Mouse (Mus musculus) heart, adult 2 months (tissue): ENCODE results near the gene Atoh7.

Source experiments
- CTCF ChIP-seq: fragments of 200-600 bp; IDR thresholded peaks from 2 replicates; pipeline ENCODE4 v1.8.1; 2022; ENCODE audit warnings: antibody characterized with exemption, mild to moderate bottlenecking, moderate library complexity
- EP300 ChIP-seq: fragments of 200-500 bp; IDR thresholded peaks from 2 replicates; pipeline ENCODE4 v1.6.1; 2011; ENCODE audit warnings: low read depth, low read length, control low read depth; ENCODE audit not compliant: insufficient read depth
- POLR2A ChIP-seq: fragments of 200-500 bp; IDR thresholded peaks from 2 replicates; pipeline ENCODE4 v1.6.1; 2011; ENCODE audit warnings: mild to moderate bottlenecking, low read depth, low read length, control low read depth; ENCODE audit not compliant: insufficient read depth

DNA sequence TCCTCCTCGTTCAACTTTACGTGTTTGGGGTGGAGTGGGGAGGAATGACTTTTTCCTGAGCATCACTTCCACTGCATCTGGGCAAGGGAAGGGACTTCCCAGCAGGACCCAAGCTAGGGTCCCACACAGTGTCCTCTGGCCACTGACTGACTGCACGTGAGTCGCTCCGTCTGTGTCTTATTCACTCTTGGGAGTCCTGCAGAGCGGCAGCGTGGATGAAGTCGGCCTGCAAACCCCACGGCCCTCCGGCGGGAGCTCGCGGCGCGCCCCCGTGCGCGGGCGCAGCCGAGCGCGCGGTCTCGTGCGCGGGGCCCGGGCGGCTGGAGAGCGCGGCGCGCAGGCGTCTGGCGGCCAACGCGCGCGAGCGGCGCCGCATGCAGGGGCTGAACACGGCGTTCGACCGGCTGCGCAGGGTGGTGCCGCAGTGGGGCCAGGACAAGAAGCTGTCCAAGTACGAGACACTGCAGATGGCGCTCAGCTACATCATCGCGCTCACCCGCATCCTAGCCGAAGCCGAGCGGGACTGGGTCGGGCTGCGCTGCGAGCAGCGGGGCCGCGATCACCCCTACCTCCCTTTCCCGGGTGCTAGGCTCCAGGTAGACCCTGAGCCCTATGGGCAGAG lies 601 bp downstream of the Atoh7 start:
- TF ChIP-seq POLR2A: no peak
- no peak for TF ChIP-seq CTCF
- no peak for TF ChIP-seq EP300
